10 mouse cellular contexts compared by ENCODE assay signal in the genomic region with DNA sequence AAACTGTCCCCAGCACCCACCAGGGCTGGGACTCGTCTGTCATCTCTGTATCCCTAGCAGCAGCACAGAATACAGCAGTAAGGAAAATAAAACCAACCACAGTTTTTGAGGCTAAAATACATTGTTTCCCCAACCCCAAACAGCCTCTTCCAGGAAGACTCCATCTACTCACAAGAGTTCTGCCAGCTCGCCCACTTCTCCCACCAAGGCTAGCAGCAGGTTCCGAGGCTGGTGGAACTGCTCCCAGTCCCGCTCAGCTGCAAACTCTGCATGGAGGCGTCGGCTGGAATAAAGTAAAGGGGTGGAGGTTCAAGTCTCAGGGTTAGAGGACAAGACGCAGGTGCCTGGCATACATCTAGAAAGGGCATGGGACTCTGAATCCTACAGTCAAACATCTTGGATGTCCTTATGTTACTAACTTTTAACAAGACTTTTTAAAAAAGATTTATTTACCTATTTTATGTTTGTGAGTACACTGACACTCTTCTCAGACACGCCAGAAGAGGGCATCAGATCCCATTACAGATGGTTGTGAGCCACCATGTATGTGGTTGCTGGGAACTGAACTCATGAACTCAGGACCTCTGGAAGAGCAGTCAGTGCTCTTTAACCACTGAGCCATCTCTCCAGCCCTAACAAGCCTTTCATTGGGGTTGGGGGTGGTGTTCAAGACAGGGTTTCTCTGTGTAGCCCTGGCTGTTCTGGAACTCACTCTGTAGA. TPM values are rescaled to one million over a fixed set of nuclear protein-coding genes. Genes with fewer than 3 reads are reported as not detected.
DNase-seq lines count a peak whose midpoint lies in the region; ATAC-seq and TF ChIP-seq lines count a peak whose summit lies in the region.
"Had no signal": no experiment of that assay in that cellular context is flagged by ENCODE, and none has a peak within 500 bp of the region (broad histone marks: within the 10 kb centered on the region; RNA-seq: fewer than 3 reads in every experiment).

No protein-coding gene starts in this region.

- peaks cover 16% of the 10 kb centered on the region; the same call in 1 of the 2 replicates for H3K36me3 ChIP-seq in kidney, embryonic 14.5 days (ENCODE audit: control insufficient read depth, insufficient read depth, low read length)
- H3K36me3 ChIP-seq in hindbrain, postnatal 0 days (ENCODE audit: insufficient read depth, low read length): no peaks in the 10 kb centered on the region
- H3K36me3 ChIP-seq in myocyte (ENCODE audit: control insufficient read depth, insufficient read depth): no peaks in the 10 kb centered on the region

- ATAC-seq in kidney, embryonic 14.5 days (ENCODE audit: low FRiP score, low TSS enrichment): no peak
- no peak for ATAC-seq in hindbrain, postnatal 0 days

- TF ChIP-seq POLR2A in bone marrow macrophage, adult 2 months (IDR thresholded peaks at IDR 0.05; ENCODE audit: borderline replicate concordance, low read depth, low read length): no peak
- no peak for TF ChIP-seq POLR2A in myocyte (IDR thresholded peaks at IDR 0.05; ENCODE audit: insufficient read length, low read depth)

- 74% methylated on average over 8 of the region's 8 CpGs for WGBS in kidney, embryonic 14.5 days
- 69% methylated on average over 8 of the region's 8 CpGs for WGBS in hindbrain, postnatal 0 days

- H3K9ac ChIP-seq in kidney, embryonic 14.5 days (ENCODE audit: low read depth, low read length): peak overlapping the region; percentile 71; the same call in 1 of the 2 replicates
- peak overlapping the region; percentile 1; the same call in 1 of the 2 replicates for H3K9ac ChIP-seq in hindbrain, postnatal 0 days (replicated peaks; ENCODE audit: low read length)

- no peaks in the 10 kb centered on the region for H3K9me3 ChIP-seq in kidney, embryonic 14.5 days (ENCODE audit: control insufficient read depth, low read length)
- H3K9me3 ChIP-seq in hindbrain, postnatal 0 days (ENCODE audit: low read length): no peaks in the 10 kb centered on the region

- no peaks in the 10 kb centered on the region for H3K27me3 ChIP-seq in kidney, embryonic 14.5 days (ENCODE audit: control insufficient read depth, insufficient read depth, low read length)
- H3K27me3 ChIP-seq in hindbrain, postnatal 0 days (ENCODE audit: insufficient read depth, low read length): no peaks in the 10 kb centered on the region
- no peaks in the 10 kb centered on the region for H3K27me3 ChIP-seq in myocyte (ENCODE audit: control insufficient read depth, insufficient read depth, insufficient read length)

- peak overlapping the region; percentile 64 for H3K4me2 ChIP-seq in kidney, embryonic 14.5 days (replicated peaks; ENCODE audit: low read depth, low read length)
- H3K4me2 ChIP-seq in hindbrain, postnatal 0 days (ENCODE audit: low read depth, low read length): peak overlapping the region; percentile 59
- H3K4me2 ChIP-seq in myocyte (ENCODE audit: low read depth): no peak overlapping the region

- H3K4me1 ChIP-seq in kidney, embryonic 14.5 days (ENCODE audit: control insufficient read depth, insufficient read depth, low read length): peaks cover 12% of the 10 kb centered on the region
- peaks cover 21% of the 10 kb centered on the region for H3K4me1 ChIP-seq in bone marrow macrophage, adult 2 months (ENCODE audit: control insufficient read depth, insufficient read depth, low read length)
- H3K4me1 ChIP-seq in hindbrain, postnatal 0 days (ENCODE audit: insufficient read depth, low read length): no peaks in the 10 kb centered on the region

- peak overlapping the region; percentile 57; the same call in 1 of the 2 replicates for H3K4me3 ChIP-seq in kidney, embryonic 14.5 days (ENCODE audit: low read length)
- peak overlapping the region; percentile 93 for H3K4me3 ChIP-seq in bone marrow macrophage, adult 2 months (ENCODE audit: insufficient read depth, low read length)
- H3K4me3 ChIP-seq in hindbrain, postnatal 0 days (ENCODE audit: low read length): no peak overlapping the region
- H3K4me3 ChIP-seq in myocyte: peak overlapping the region; percentile 55

- H3K27ac ChIP-seq in kidney, embryonic 14.5 days (ENCODE audit: low read depth, low read length): no peak overlapping the region
- H3K27ac ChIP-seq in bone marrow macrophage, adult 2 months (ENCODE audit: insufficient read depth, low read depth, low read length): no peak overlapping the region
- H3K27ac ChIP-seq in hindbrain, postnatal 0 days: no peak overlapping the region

- H3ac ChIP-seq in myocyte (ENCODE audit: control insufficient read depth, insufficient read length): no peak overlapping the region

- no peak for DNase-seq in kidney, postnatal 25 days
- DNase-seq in hindbrain, postnatal 0 days (ENCODE audit: low spot score): no peak
- no peak for DNase-seq in urinary bladder, adult 18-20 months (ENCODE audit: low spot score in 2 of 2)
- DNase-seq in left cerebral cortex, adult 11 months (ENCODE audit: low spot score): no peak
- DNase-seq in adrenal gland, postnatal 10 days: no peak
- DNase-seq: gastrocnemius, postnatal 10 days; thymus, postnatal 36 days had no signal

- no peaks in the 10 kb centered on the region for H3K79me2 ChIP-seq in myocyte (ENCODE audit: control insufficient read depth, insufficient read depth)

- peak; percentile 12; the same call in 1 of the 2 replicates for TF ChIP-seq CTCF in bone marrow macrophage, adult 2 months (IDR thresholded peaks at IDR 0.05; ENCODE audit: low read depth, low read length)
- no peak; the same call in 1 of the 2 replicates for TF ChIP-seq CTCF in hindbrain, postnatal 0 days (IDR thresholded peaks at IDR 0.05; ENCODE audit: low read depth)

TF ChIP-seq in myocyte, 11 proteins besides CTCF, POLR2A, EP300 and RAD21:
- no peak for TF ChIP-seq E2F4 (IDR thresholded peaks at IDR 0.05; ENCODE audit: insufficient read depth)
- no peak for TF ChIP-seq SRF (IDR thresholded peaks at IDR 0.05; ENCODE audit: control insufficient read depth, insufficient read length, low read depth)
- TF ChIP-seq TCF12 (IDR thresholded peaks at IDR 0.05; ENCODE audit: insufficient read depth, poor library complexity, severe bottlenecking): no peak
- no peak for TF ChIP-seq TCF3 (IDR thresholded peaks at IDR 0.05; ENCODE audit: insufficient read length, low read depth)
- no peak for TF ChIP-seq POLR2AphosphoS2 (IDR thresholded peaks at IDR 0.05; ENCODE audit: insufficient read length, low read depth)
- no peak for TF ChIP-seq MAX (IDR thresholded peaks at IDR 0.05; ENCODE audit: low read depth)
- TF ChIP-seq MYOD1 (IDR thresholded peaks at IDR 0.05; ENCODE audit: control insufficient read depth in 1 of 3, insufficient read length in 2 of 3, low read depth in 2 of 3): no peak
- no peak for TF ChIP-seq USF1 (IDR thresholded peaks at IDR 0.05; ENCODE audit: low read depth)
- no peak for TF ChIP-seq MYOG (IDR thresholded peaks at IDR 0.05; ENCODE audit: control insufficient read depth in 1 of 3, insufficient read depth in 1 of 3, insufficient read length in 2 of 3, low read depth in 2 of 3)
- TF ChIP-seq CEBPB (IDR thresholded peaks at IDR 0.05; ENCODE audit: insufficient read depth, poor library complexity, severe bottlenecking): no peak
- no peak for TF ChIP-seq REST (IDR thresholded peaks at IDR 0.05; ENCODE audit: insufficient read depth, insufficient read length)
TF ChIP-seq in myocyte: peak in this region for 0.

RNA-seq across cellular contexts. Expression of gene Dctpp1, which starts 1.2 kb away (rescaled TPM):
- polyA plus RNA-seq in kidney, embryonic 14.5 days (2014; fragmentation: Nextera tagmentation; extraction: Ambion mirVana): 252 and 290 TPM in 2 replicates
- 25.6 and 27.3 TPM in 2 replicates for polyA plus RNA-seq in bone marrow macrophage, adult 2 months (2012; ENCODE audit: insufficient read depth, insufficient read length, missing spikeins)
- 94.1 and 102 TPM in 2 replicates for total RNA-seq in hindbrain, postnatal 0 days (2014; rRNA removed)
- 112 and 119 TPM in 2 replicates for polyA plus RNA-seq in hindbrain, postnatal 0 days (2015; fragmentation: Nextera tagmentation; extraction: Ambion mirVana)
- polyA plus RNA-seq in myocyte (2012; fragmentation: generic; extraction: Trizol): 76.9 TPM
- total RNA-seq in adrenal gland, postnatal 10 days (2021): 10 to 100 TPM; 60.7 to 65.0 TPM

RNA-seq across cellular contexts. Expression of gene Sephs2, which starts 14.5 kb away (rescaled TPM):
- 112 and 132 TPM in 2 replicates for polyA plus RNA-seq in kidney, embryonic 14.5 days (2014; fragmentation: Nextera tagmentation; extraction: Ambion mirVana)
- 72.2 and 77.0 TPM in 2 replicates for polyA plus RNA-seq in bone marrow macrophage, adult 2 months (2012; ENCODE audit: insufficient read depth, insufficient read length, missing spikeins)
- total RNA-seq in hindbrain, postnatal 0 days (2014; rRNA removed): 80.3 and 83.2 TPM in 2 replicates
- 79.9 and 83.9 TPM in 2 replicates for polyA plus RNA-seq in hindbrain, postnatal 0 days (2015; fragmentation: Nextera tagmentation; extraction: Ambion mirVana)
- polyA plus RNA-seq in myocyte (2012; fragmentation: generic; extraction: Trizol): 17.2 TPM
- 100 to 1,000 TPM; 189 to 268 TPM for total RNA-seq in adrenal gland, postnatal 10 days (2021)

RNA-seq across cellular contexts. Expression of gene Zfp771, which starts 15.3 kb away (rescaled TPM):
- polyA plus RNA-seq in kidney, embryonic 14.5 days (2014; fragmentation: Nextera tagmentation; extraction: Ambion mirVana): 59.3 and 94.9 TPM in 2 replicates
- 10.9 and 12.4 TPM in 2 replicates for polyA plus RNA-seq in bone marrow macrophage, adult 2 months (2012; ENCODE audit: insufficient read depth, insufficient read length, missing spikeins)
- 101 and 108 TPM in 2 replicates for total RNA-seq in hindbrain, postnatal 0 days (2014; rRNA removed)
- polyA plus RNA-seq in hindbrain, postnatal 0 days (2015; fragmentation: Nextera tagmentation; extraction: Ambion mirVana): 89.0 and 89.2 TPM in 2 replicates
- polyA plus RNA-seq in myocyte (2012; fragmentation: generic; extraction: Trizol): 34.9 TPM
- 10 to 100 TPM; 23.5 to 31.7 TPM for total RNA-seq in adrenal gland, postnatal 10 days (2021)

RNA-seq across cellular contexts. Expression of gene Sept1, which starts 26.4 kb away (rescaled TPM):
- polyA plus RNA-seq in kidney, embryonic 14.5 days (2014; fragmentation: Nextera tagmentation; extraction: Ambion mirVana): 18.5 and 21.6 TPM in 2 replicates
- polyA plus RNA-seq in bone marrow macrophage, adult 2 months (2012; ENCODE audit: insufficient read depth, insufficient read length, missing spikeins): 2.9 and 5.8 TPM in 2 replicates
- total RNA-seq in hindbrain, postnatal 0 days (2014; rRNA removed): 4.6 and 5.0 TPM in 2 replicates
- polyA plus RNA-seq in hindbrain, postnatal 0 days (2015; fragmentation: Nextera tagmentation; extraction: Ambion mirVana): 3.8 and 5.2 TPM in 2 replicates
- 2.2 TPM for polyA plus RNA-seq in myocyte (2012; fragmentation: generic; extraction: Trizol)
- 10 to 100 TPM; 17.6 to 17.8 TPM for total RNA-seq in adrenal gland, postnatal 10 days (2021)

RNA-seq across cellular contexts. Expression of gene Zfp553, which starts 26.5 kb away (rescaled TPM):
- 23.0 and 26.2 TPM in 2 replicates for polyA plus RNA-seq in kidney, embryonic 14.5 days (2014; fragmentation: Nextera tagmentation; extraction: Ambion mirVana)
- polyA plus RNA-seq in bone marrow macrophage, adult 2 months (2012; ENCODE audit: insufficient read depth, insufficient read length, missing spikeins): 6.5 and 6.8 TPM in 2 replicates
- 41.0 and 43.3 TPM in 2 replicates for total RNA-seq in hindbrain, postnatal 0 days (2014; rRNA removed)
- 31.7 and 33.9 TPM in 2 replicates for polyA plus RNA-seq in hindbrain, postnatal 0 days (2015; fragmentation: Nextera tagmentation; extraction: Ambion mirVana)
- 11.4 TPM for polyA plus RNA-seq in myocyte (2012; fragmentation: generic; extraction: Trizol)
- total RNA-seq in adrenal gland, postnatal 10 days (2021): 10 to 100 TPM in 1 of 2 experiments, 1 to 10 TPM in 1; 9.2 to 13.4 TPM
